Mouse (Mus musculus): ENCODE measurements at regions not wholly inside any gene's neighbourhood (a gene's known extent, or its start where the extent isn't known, plus 50 kb on each side); places are given as distances from the start of the nearest gene placed in this dataset.

GRCm38 (mm10) chr11:111312802-111313201 is 246.8 kb downstream of the Kcnj2 start:
- Histone ChIP-seq H3K4me3 (ENCODE audit: low read length) (no peak overlapping the region), H3K4me2 (ENCODE audit: low read depth, low read length) (no peak overlapping the region), H3K9me3 (ENCODE audit: control insufficient read depth, low read length) (no peaks in the 10 kb centered on the region), H3K36me3 (ENCODE audit: control insufficient read depth, insufficient read depth, low read length) (no peaks in the 10 kb centered on the region), H3K27ac (ENCODE audit: low read length) (no peak overlapping the region), H3K27me3 (ENCODE audit: control insufficient read depth, insufficient read depth, low read depth, low read length) (no peaks in the 10 kb centered on the region), H3K9ac (ENCODE audit: low read length) (no peak overlapping the region), H3K4me1 (replicated peaks; ENCODE audit: control insufficient read depth, insufficient read depth, low read length) (no peaks in the 10 kb centered on the region)
- no peak for ATAC-seq (ENCODE audit: low read depth)
- 34% methylated on average over 3 of the region's 3 CpGs for WGBS

GRCm38 (mm10) chr11:111313566-111313965 is 247.6 kb downstream of the Kcnj2 start:
- ATAC-seq (ENCODE audit: low read depth) = no peak

GRCm38 (mm10) chr11:111321576-111321975 is 255.6 kb downstream of the Kcnj2 start:
- no peak for ATAC-seq (ENCODE audit: low read depth)
- no peak overlapping the region for H3K9ac ChIP-seq (ENCODE audit: low read length)
- WGBS = 57% methylated on average over 5 of the region's 5 CpGs
- H3K27me3 ChIP-seq (ENCODE audit: control insufficient read depth, insufficient read depth, low read depth, low read length) = no peaks in the 10 kb centered on the region
- no peak overlapping the region for H3K27ac ChIP-seq (ENCODE audit: low read length)
- H3K9me3 ChIP-seq (ENCODE audit: control insufficient read depth, low read length) = no peaks in the 10 kb centered on the region; the same call in 1 of the 2 replicates
- no peak overlapping the region for H3K4me3 ChIP-seq (ENCODE audit: low read length)
- H3K4me1 ChIP-seq (replicated peaks; ENCODE audit: control insufficient read depth, insufficient read depth, low read length) = no peaks in the 10 kb centered on the region
- no peaks in the 10 kb centered on the region for H3K36me3 ChIP-seq (ENCODE audit: control insufficient read depth, insufficient read depth, low read length)
- H3K4me2 ChIP-seq (ENCODE audit: low read depth, low read length) = no peak overlapping the region

More at GRCm38 (mm10) chr11:111313566-111313965, 247.6 kb downstream of the Kcnj2 start:
- H3K4me1 ChIP-seq (replicated peaks; ENCODE audit: control insufficient read depth, insufficient read depth, low read length) = no peaks in the 10 kb centered on the region
- no peak overlapping the region for H3K27ac ChIP-seq (ENCODE audit: low read length)
- H3K36me3 ChIP-seq (ENCODE audit: control insufficient read depth, insufficient read depth, low read length) = no peaks in the 10 kb centered on the region
- H3K9me3 ChIP-seq (ENCODE audit: control insufficient read depth, low read length) = no peaks in the 10 kb centered on the region
- no peaks in the 10 kb centered on the region for H3K27me3 ChIP-seq (ENCODE audit: control insufficient read depth, insufficient read depth, low read depth, low read length)
- no peak overlapping the region for H3K9ac ChIP-seq (ENCODE audit: low read length)
- H3K4me2 ChIP-seq (ENCODE audit: low read depth, low read length) = no peak overlapping the region
- 62% methylated on average over 3 of the region's 3 CpGs for WGBS
- H3K4me3 ChIP-seq (ENCODE audit: low read length) = no peak overlapping the region

GRCm38 (mm10) chr11:111324453-111325010 is 258.6 kb downstream of the Kcnj2 start:
- H3K9ac ChIP-seq (ENCODE audit: low read length) = no peak overlapping the region
- H3K9me3 ChIP-seq (ENCODE audit: control insufficient read depth, low read length) = no peaks in the 10 kb centered on the region; the same call in 1 of the 2 replicates
- no peaks in the 10 kb centered on the region for H3K36me3 ChIP-seq (ENCODE audit: control insufficient read depth, insufficient read depth, low read length)
- H3K4me2 ChIP-seq (ENCODE audit: low read depth, low read length) = no peak overlapping the region
- ATAC-seq (ENCODE audit: low read depth) = no peak
- no peaks in the 10 kb centered on the region for H3K27me3 ChIP-seq (ENCODE audit: control insufficient read depth, insufficient read depth, low read depth, low read length)
- no peak overlapping the region for H3K27ac ChIP-seq (ENCODE audit: low read length)
- WGBS = 78% methylated on average over 5 of the region's 5 CpGs
- no peaks in the 10 kb centered on the region for H3K4me1 ChIP-seq (replicated peaks; ENCODE audit: control insufficient read depth, insufficient read depth, low read length)
- no peak overlapping the region for H3K4me3 ChIP-seq (ENCODE audit: low read length)

- Histone ChIP-seq H3K9ac (ENCODE audit: low read length) (no peak overlapping the region), H3K27me3 (ENCODE audit: control insufficient read depth, insufficient read depth, low read depth, low read length) (no peaks in the 10 kb centered on the region), H3K36me3 (ENCODE audit: control insufficient read depth, insufficient read depth, low read length) (no peaks in the 10 kb centered on the region), H3K27ac (ENCODE audit: low read length) (no peak overlapping the region), H3K4me1 (replicated peaks; ENCODE audit: control insufficient read depth, insufficient read depth, low read length) (no peaks in the 10 kb centered on the region), H3K9me3 (ENCODE audit: control insufficient read depth, low read length) (no peaks in the 10 kb centered on the region; the same call in 1 of the 2 replicates), H3K4me2 (ENCODE audit: low read depth, low read length) (no peak overlapping the region), H3K4me3 (ENCODE audit: low read length) (no peak overlapping the region)
- WGBS = 52% methylated on average over 3 of the region's 3 CpGs
- ATAC-seq (ENCODE audit: low read depth) = no peak
These were observed 261.0 kb downstream of the Kcnj2 start for GRCm38 (mm10) chr11:111326915-111327314.

- 53% methylated on average over 1 of the region's 1 CpGs for WGBS
- no peak for ATAC-seq (ENCODE audit: low read depth)
- H3K4me1 ChIP-seq (replicated peaks; ENCODE audit: control insufficient read depth, insufficient read depth, low read length) = no peaks in the 10 kb centered on the region
These were observed 262.3 kb downstream of the Kcnj2 start for GRCm38 (mm10) chr11:111328258-111328657.

GRCm38 (mm10) chr11:111331592-111331991 is 265.6 kb downstream of the Kcnj2 start:
- no peak overlapping the region for H3K27ac ChIP-seq (ENCODE audit: low read length)
- no peak overlapping the region for H3K4me2 ChIP-seq (ENCODE audit: low read depth, low read length)
- ATAC-seq (ENCODE audit: low read depth) = no peak
- H3K4me1 ChIP-seq (replicated peaks; ENCODE audit: control insufficient read depth, insufficient read depth, low read length) = no peaks in the 10 kb centered on the region
- H3K9ac ChIP-seq (ENCODE audit: low read length) = no peak overlapping the region
- H3K27me3 ChIP-seq (ENCODE audit: control insufficient read depth, insufficient read depth, low read depth, low read length) = no peaks in the 10 kb centered on the region
- H3K36me3 ChIP-seq (ENCODE audit: control insufficient read depth, insufficient read depth, low read length) = no peaks in the 10 kb centered on the region
- no peak overlapping the region for H3K4me3 ChIP-seq (ENCODE audit: low read length)
- no peaks in the 10 kb centered on the region for H3K9me3 ChIP-seq (ENCODE audit: control insufficient read depth, low read length)

More at GRCm38 (mm10) chr11:111328258-111328657, 262.3 kb downstream of the Kcnj2 start:
- Histone ChIP-seq H3K27ac (ENCODE audit: low read length) (no peak overlapping the region), H3K9me3 (ENCODE audit: control insufficient read depth, low read length) (no peaks in the 10 kb centered on the region; the same call in 1 of the 2 replicates), H3K27me3 (ENCODE audit: control insufficient read depth, insufficient read depth, low read depth, low read length) (no peaks in the 10 kb centered on the region), H3K4me2 (ENCODE audit: low read depth, low read length) (no peak overlapping the region), H3K4me3 (ENCODE audit: low read length) (no peak overlapping the region), H3K9ac (ENCODE audit: low read length) (no peak overlapping the region), H3K36me3 (ENCODE audit: control insufficient read depth, insufficient read depth, low read length) (no peaks in the 10 kb centered on the region)

GRCm38 (mm10) chr11:111333021-111333420 is 267.1 kb downstream of the Kcnj2 start:
- Histone ChIP-seq H3K36me3 (ENCODE audit: control insufficient read depth, insufficient read depth, low read length) (no peaks in the 10 kb centered on the region), H3K27me3 (ENCODE audit: control insufficient read depth, insufficient read depth, low read depth, low read length) (no peaks in the 10 kb centered on the region), H3K4me1 (replicated peaks; ENCODE audit: control insufficient read depth, insufficient read depth, low read length) (no peaks in the 10 kb centered on the region), H3K9me3 (ENCODE audit: control insufficient read depth, low read length) (no peaks in the 10 kb centered on the region), H3K9ac (ENCODE audit: low read length) (no peak overlapping the region), H3K27ac (ENCODE audit: low read length) (no peak overlapping the region), H3K4me3 (ENCODE audit: low read length) (no peak overlapping the region), H3K4me2 (ENCODE audit: low read depth, low read length) (no peak overlapping the region)
- no peak for ATAC-seq (ENCODE audit: low read depth)
- 50% methylated on average over 3 of the region's 3 CpGs for WGBS

GRCm38 (mm10) chr11:111347562-111347961 is 281.6 kb downstream of the Kcnj2 start:
- Histone ChIP-seq H3K9me3 (ENCODE audit: control insufficient read depth, low read length) (no peaks in the 10 kb centered on the region), H3K27me3 (ENCODE audit: control insufficient read depth, insufficient read depth, low read depth, low read length) (no peaks in the 10 kb centered on the region), H3K9ac (ENCODE audit: low read length) (no peak overlapping the region), H3K4me3 (ENCODE audit: low read length) (no peak overlapping the region), H3K4me1 (replicated peaks; ENCODE audit: control insufficient read depth, insufficient read depth, low read length) (no peaks in the 10 kb centered on the region), H3K27ac (ENCODE audit: low read length) (no peak overlapping the region), H3K4me2 (ENCODE audit: low read depth, low read length) (no peak overlapping the region), H3K36me3 (ENCODE audit: control insufficient read depth, insufficient read depth, low read length) (no peaks in the 10 kb centered on the region)
- 33% methylated on average over 1 of the region's 1 CpGs for WGBS
- ATAC-seq (ENCODE audit: low read depth) = no peak

GRCm38 (mm10) chr11:111350028-111350427 is 284.1 kb downstream of the Kcnj2 start:
- Histone ChIP-seq H3K27me3 (ENCODE audit: control insufficient read depth, insufficient read depth, low read depth, low read length) (no peaks in the 10 kb centered on the region), H3K4me1 (replicated peaks; ENCODE audit: control insufficient read depth, insufficient read depth, low read length) (no peaks in the 10 kb centered on the region), H3K36me3 (ENCODE audit: control insufficient read depth, insufficient read depth, low read length) (no peaks in the 10 kb centered on the region), H3K9me3 (ENCODE audit: control insufficient read depth, low read length) (no peaks in the 10 kb centered on the region), H3K27ac (ENCODE audit: low read length) (no peak overlapping the region), H3K9ac (ENCODE audit: low read length) (no peak overlapping the region), H3K4me2 (ENCODE audit: low read depth, low read length) (no peak overlapping the region), H3K4me3 (ENCODE audit: low read length) (no peak overlapping the region)
- WGBS = 49% methylated on average over 4 of the region's 4 CpGs
- ATAC-seq (ENCODE audit: low read depth) = no peak
